Mouse (Mus musculus) retina, postnatal 1 day (tissue): Measurements from ENCODE around the gene Gngt2.
"Not testable (repeated sequence)": the region's sequence is repeated elsewhere in the genome, so short reads cannot be mapped to it uniquely, and the experiment has no call there.

Source experiments
- DNase-seq: peaks from one replicate; pipeline ENCODE4 v3.0.0-alpha.2; 2012

The Gngt2 gene

GRCm38 (mm10) chr11:95841498-95841830 is 4.4 kb downstream of the Gngt2 start:
- no peak for DNase-seq

GRCm38 (mm10) chr11:95842074-95842681 is 5.2 kb downstream of the Gngt2 start, which contains the start of gene Abi3:
Gene Abi3, minus strand, starts transcription at chr11:95842476.
- DNase-seq = peak; percentile 23

- DNase-seq = no peak
Observed at GRCm38 (mm10) chr11:95842953-95843352, 5.9 kb downstream of the Gngt2 start.

GRCm38 (mm10) chr11:95843421-95843950 is 6.5 kb downstream of the Gngt2 start:
- DNase-seq = peak; percentile 86

GRCm38 (mm10) chr11:95844935-95845334 is 7.9 kb downstream of the Gngt2 start:
- no peak for DNase-seq

- DNase-seq = no peak
Observed at GRCm38 (mm10) chr11:95850898-95851297, 13.9 kb downstream of the Gngt2 start.

GRCm38 (mm10) chr11:95853684-95854083 is 16.7 kb downstream of the Gngt2 start:
- peak; percentile 50 for DNase-seq

GRCm38 (mm10) chr11:95857306-95857705 is 20.3 kb downstream of the Gngt2 start:
- DNase-seq = peak; percentile 46

GRCm38 (mm10) chr11:95857716-95858527 is 20.9 kb downstream of the Gngt2 start:
- DNase-seq = peak; percentile 11

- peak; percentile 99 for DNase-seq
Observed at GRCm38 (mm10) chr11:95858528-95859467, 21.8 kb downstream of the Gngt2 start.

GRCm38 (mm10) chr11:95859468-95859855 is 22.4 kb downstream of the Gngt2 start:
- DNase-seq = peak; percentile 80

- DNase-seq = no peak
Observed at GRCm38 (mm10) chr11:95860071-95860490, 23.1 kb downstream of the Gngt2 start.

- no peak for DNase-seq
Observed at GRCm38 (mm10) chr11:95861397-95861796, 24.4 kb downstream of the Gngt2 start.

- no peak for DNase-seq
Observed at GRCm38 (mm10) chr11:95869442-95869841, 32.4 kb downstream of the Gngt2 start.

GRCm38 (mm10) chr11:95869918-95870470 is 33.0 kb downstream of the Gngt2 start:
- no peak for DNase-seq

GRCm38 (mm10) chr11:95875804-95876203 is 38.8 kb downstream of the Gngt2 start:
- peak; percentile 28 for DNase-seq

- DNase-seq = peak; percentile 82
Observed at GRCm38 (mm10) chr11:95876296-95876695, 39.3 kb downstream of the Gngt2 start.

- not testable (repeated sequence) for DNase-seq
Observed at GRCm38 (mm10) chr11:95879861-95880260, 42.8 kb downstream of the Gngt2 start.

- no peak for DNase-seq
Observed at GRCm38 (mm10) chr11:95890462-95891051, 53.5 kb downstream of the Gngt2 start.
